Mouse (Mus musculus) E14TG2a.4 (cell line): ENCODE results near the gene Ccne1.

Experiments
- CTCF ChIP-seq: conservative IDR thresholded peaks from 2 replicates; pipeline ENCODE4 v1.5.1; 2014; ENCODE audit warnings: low read length
- NANOG ChIP-seq: IDR thresholded peaks from 2 replicates; pipeline ENCODE4 v1.6.1; 2014; ENCODE audit warnings: borderline replicate concordance, low read length, mixed read lengths
- POU5F1 ChIP-seq: IDR thresholded peaks from 2 replicates; pipeline ENCODE4 v1.6.1; 2014; ENCODE audit warnings: low read length, borderline replicate concordance

DNA sequence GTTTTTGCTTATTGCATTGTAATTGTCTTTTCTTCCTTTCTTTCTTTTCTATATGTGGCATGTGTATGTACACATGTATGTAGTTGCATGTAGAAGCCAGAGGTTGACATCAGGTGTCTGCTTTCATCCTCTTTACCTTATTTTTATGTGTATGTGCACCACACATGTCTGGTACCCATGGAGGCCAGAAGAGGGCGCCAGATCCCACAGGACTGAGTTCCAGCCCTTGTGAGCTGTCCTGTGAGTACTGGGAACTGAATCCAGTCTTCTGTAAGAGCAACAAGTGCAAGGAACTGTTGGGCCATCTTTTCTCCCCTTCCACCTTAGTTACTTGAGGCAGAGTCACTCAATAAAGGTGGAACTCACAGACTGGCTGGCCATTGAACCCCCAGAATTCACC is 11.3 kb upstream of the Ccne1 start:
- TF ChIP-seq CTCF = peak; percentile 81
- TF ChIP-seq NANOG = no peak
- TF ChIP-seq POU5F1 = no peak
